Mouse (Mus musculus) lung, postnatal 0 days (tissue): ENCODE data around the gene Icam2.

Experiments used
- CTCF ChIP-seq: IDR thresholded peaks from 2 replicates; pipeline ENCODE4 v1.5.1; 2016; ENCODE audit warnings: antibody characterized with exemption, mild to moderate bottlenecking
- EP300 ChIP-seq: IDR thresholded peaks from 2 replicates; pipeline ENCODE4 v1.6.1; 2016; ENCODE audit warnings: antibody characterized with exemption, mild to moderate bottlenecking, control low read depth

GRCm38 (mm10) chr11:106332458-106332857 is 55.4 kb downstream of the Icam2 start:
- TF ChIP-seq EP300, result no peak
- no peak for TF ChIP-seq CTCF
